Mouse (Mus musculus): ENCODE results near the gene Urm1. TPM values are rescaled to one million over a fixed set of nuclear protein-coding genes. Genes with fewer than 3 reads are reported as not detected.

Gene Urm1
- total and polyA plus RNA-seq, 3 experiments: 90.5 to 131 TPM; not detected in 1

DNA sequence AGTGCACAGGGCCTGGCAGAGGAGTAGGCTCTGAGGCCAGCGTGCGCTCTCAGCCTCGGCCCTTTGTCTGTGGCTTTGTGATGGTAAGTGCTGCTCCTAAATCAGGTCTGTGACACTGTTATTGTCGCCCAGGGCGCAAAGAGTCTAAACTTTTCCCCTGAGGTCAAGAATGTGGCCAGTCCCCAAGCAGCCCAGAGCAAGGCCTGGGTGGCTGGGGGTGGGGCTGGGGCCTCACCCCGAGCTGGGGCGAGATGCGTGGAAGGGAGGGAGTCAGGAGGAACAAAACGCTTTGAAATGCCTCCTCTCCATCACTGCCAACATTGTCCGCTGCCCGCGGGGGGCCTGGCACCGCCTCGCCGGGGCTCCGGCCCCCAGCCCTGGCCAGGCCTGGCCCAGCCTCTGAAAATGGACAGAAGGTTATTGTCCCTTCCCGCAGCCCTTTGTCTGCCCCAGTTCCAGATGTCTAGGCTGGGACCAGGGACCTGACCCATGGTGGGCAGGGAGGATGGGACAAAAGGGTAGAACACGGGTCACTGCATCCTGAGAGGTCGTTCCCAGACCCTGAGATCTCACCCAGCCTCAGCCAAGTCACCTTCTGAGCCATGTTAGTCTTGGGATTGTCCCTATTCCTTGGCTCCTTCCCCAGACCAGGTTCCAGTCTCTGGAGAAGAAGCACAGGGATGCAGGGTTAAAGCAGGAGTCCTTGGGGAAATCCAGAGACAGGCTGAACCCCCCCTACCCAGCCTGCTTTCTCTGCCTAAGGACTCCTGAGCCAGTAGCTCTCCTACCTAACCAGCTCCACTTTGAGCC is 36.8 kb downstream of the Urm1 start:
- no peak for DNase-seq (ENCODE audit: low read depth, low spot score)
- Histone ChIP-seq H3K36me3 (ENCODE audit: control insufficient read depth in 1 of 2, insufficient read depth in 2 of 2, low read length in 2 of 2) (peaks cover 0 to 6% of the 10 kb centered on the region in 2 experiments; a peak in 2 of 4 replicates), H3K79me2 (ENCODE audit: control insufficient read depth, insufficient read depth, low read length, poor library complexity) (no peaks in the 10 kb centered on the region), H3K4me1 (ENCODE audit: control insufficient read depth in 1 of 2, insufficient read depth in 2 of 2, low read length in 2 of 2) (peaks cover 0 to 16% of the 10 kb centered on the region in 2 experiments; a peak in 3 of 4 replicates), H3K27me3 (ENCODE audit: control insufficient read depth in 1 of 2, insufficient read depth in 2 of 2, low read length in 2 of 2) (no peaks in the 10 kb centered on the region), H3K27ac (ENCODE audit: control insufficient read depth, low read depth, low read length) (no peak overlapping the region), H3K9me3 (replicated peaks; ENCODE audit: insufficient read depth, low read length) (no peaks in the 10 kb centered on the region), H3K4me3 (ENCODE audit: control insufficient read depth in 1 of 2, insufficient read depth in 1 of 2, low read depth in 2 of 2, low read length in 2 of 2) (no peak overlapping the region), H3K9ac (ENCODE audit: control insufficient read depth, low read depth, low read length, poor library complexity, severe bottlenecking) (no peak overlapping the region)
- TF ChIP-seq TBP (IDR thresholded peaks at IDR 0.05; ENCODE audit: low read depth, low read length) (no peak), POLR2A (IDR thresholded peaks at IDR 0.05; ENCODE audit: control insufficient read depth in 1 of 2, insufficient read depth in 1 of 2, low read depth in 1 of 2, low read length in 2 of 2, poor library complexity in 1 of 2) (no peak), POLR2AphosphoS2 (IDR thresholded peaks at IDR 0.05; ENCODE audit: low read length) (no peak), EP300 (IDR thresholded peaks at IDR 0.05; ENCODE audit: low read depth in 1 of 2, low read length in 2 of 2) (no peak), JUND (IDR thresholded peaks at IDR 0.05; ENCODE audit: low read depth, low read length) (no peak), RCOR1 (IDR thresholded peaks at IDR 0.05; ENCODE audit: low read depth, low read length) (no peak), GATA1 (IDR thresholded peaks at IDR 0.05; ENCODE audit: low read depth, low read length) (no peak), TAL1 (IDR thresholded peaks at IDR 0.05; ENCODE audit: low read length) (no peak), POLR2AphosphoS5 (IDR thresholded peaks at IDR 0.05; ENCODE audit: borderline replicate concordance, low read depth, low read length) (no peak), MAX (IDR thresholded peaks at IDR 0.05; ENCODE audit: low read length) (no peak), HCFC1 (IDR thresholded peaks at IDR 0.05; ENCODE audit: low read depth, low read length) (no peak), CTCF (IDR thresholded peaks at IDR 0.05 in 2 of 3, conservative IDR thresholded peaks at IDR 0.05 in 1 of 3; ENCODE audit: control insufficient read depth in 1 of 3, insufficient read depth in 1 of 3, low read depth in 2 of 3, low read length in 3 of 3, poor library complexity in 1 of 3, severe bottlenecking in 1 of 3) (no peak), MXI1 (IDR thresholded peaks at IDR 0.05; ENCODE audit: low read depth, low read length) (no peak), CHD2 (IDR thresholded peaks at IDR 0.05; ENCODE audit: low read length) (no peak), ZC3H11A (IDR thresholded peaks at IDR 0.05; ENCODE audit: low read depth, low read length) (no peak), MAZ (IDR thresholded peaks at IDR 0.05; ENCODE audit: low read depth, low read length) (no peak), ELF1 (IDR thresholded peaks at IDR 0.05; ENCODE audit: low read depth, low read length) (no peak), BHLHE40 (IDR thresholded peaks at IDR 0.05; ENCODE audit: borderline replicate concordance, low read depth, low read length) (no peak)

GRCm38 (mm10) chr2:29857341-29857740 is 37.5 kb downstream of the Urm1 start:
- Histone ChIP-seq H3K79me2 (ENCODE audit: control insufficient read depth, insufficient read depth, low read length, poor library complexity) (no peaks in the 10 kb centered on the region), H3K27me3 (ENCODE audit: control insufficient read depth in 1 of 2, insufficient read depth in 2 of 2, low read length in 2 of 2) (no peaks in the 10 kb centered on the region), H3K9me3 (replicated peaks; ENCODE audit: insufficient read depth, low read length) (no peaks in the 10 kb centered on the region), H3K9ac (ENCODE audit: control insufficient read depth, low read depth, low read length, poor library complexity, severe bottlenecking) (no peak overlapping the region), H3K4me3 (ENCODE audit: control insufficient read depth in 1 of 2, insufficient read depth in 1 of 2, low read depth in 2 of 2, low read length in 2 of 2) (no peak overlapping the region), H3K4me1 (ENCODE audit: control insufficient read depth in 1 of 2, insufficient read depth in 2 of 2, low read length in 2 of 2) (peaks cover 0 to 16% of the 10 kb centered on the region in 2 experiments; a peak in 3 of 4 replicates), H3K36me3 (ENCODE audit: control insufficient read depth in 1 of 2, insufficient read depth in 2 of 2, low read length in 2 of 2) (peaks cover 0 to 6% of the 10 kb centered on the region in 2 experiments; a peak in 2 of 4 replicates), H3K27ac (ENCODE audit: control insufficient read depth, low read depth, low read length) (no peak overlapping the region)
- TF ChIP-seq GABPA (IDR thresholded peaks at IDR 0.05; ENCODE audit: low read depth, low read length) (no peak), HCFC1 (IDR thresholded peaks at IDR 0.05; ENCODE audit: low read depth, low read length) (no peak), MEF2A (IDR thresholded peaks at IDR 0.05; ENCODE audit: extremely low read depth, insufficient replicate concordance, low read depth, low read length, poor library complexity, severe bottlenecking) (no peak), USF1 (IDR thresholded peaks at IDR 0.05; ENCODE audit: low read depth, low read length) (no peak)
- DNase-seq (ENCODE audit: low read depth, low spot score): peak; percentile 20

All from MEL (cell line).